Mouse (Mus musculus): Measurements from ENCODE around the gene Arhgef12. TPM values are rescaled to one million over a fixed set of nuclear protein-coding genes. Genes with fewer than 3 reads are reported as not detected.
"Not testable (repeated sequence)": the region's sequence is repeated elsewhere in the genome, so short reads cannot be mapped to it uniquely, and the experiment has no call there.

Arhgef12 gene
- total RNA-seq (2015; ENCODE audit: low replicate concordance) (139 and 161 TPM in 2 replicates), total RNA-seq (2017; ENCODE audit: low replicate concordance) (204 and 206 TPM in 2 replicates)

DNA sequence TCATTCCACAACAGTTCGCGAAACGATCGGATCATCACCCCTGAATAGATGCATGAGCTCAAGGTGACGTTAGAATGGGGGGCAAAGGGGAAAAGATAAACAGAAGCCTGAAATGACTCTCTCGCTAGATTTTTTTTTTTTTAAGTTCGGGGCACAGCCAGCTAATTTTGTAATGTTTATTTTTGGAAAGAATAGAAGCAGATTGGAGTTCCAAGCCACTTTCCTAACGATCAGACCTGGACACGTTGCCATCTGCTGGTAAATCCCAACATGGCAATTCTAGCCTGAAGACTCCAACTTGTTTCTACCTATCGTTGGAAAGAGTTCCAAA, at the start of gene Arhgef12:
Arhgef12 (minus strand) TSS at position 53 of the 331 bp plus-strand sequence.
- ATAC-seq (replicated peaks; ENCODE audit: low FRiP score, poor library complexity, severe bottlenecking): no peak

DNA sequence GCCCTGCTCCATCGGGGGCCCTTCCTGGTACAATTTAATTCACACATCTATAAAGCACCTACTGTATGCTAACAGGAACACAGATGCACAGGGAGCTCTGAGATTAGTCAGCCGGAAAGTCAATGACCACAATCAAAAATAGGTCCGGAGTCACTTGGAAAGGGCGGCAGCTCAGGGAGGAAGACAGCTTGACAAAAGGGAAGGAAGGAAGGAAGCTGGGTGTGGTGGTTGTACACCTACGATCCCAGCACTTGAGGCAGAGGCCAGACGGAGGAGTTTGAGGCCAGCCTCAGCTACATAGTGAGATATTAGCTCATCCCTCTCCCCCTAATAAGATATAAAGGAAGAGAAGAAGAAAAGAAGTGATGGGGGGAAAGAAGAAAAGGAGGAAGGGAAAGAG, 48.9 kb upstream of the Arhgef12 start:
- no peak for ATAC-seq (replicated peaks; ENCODE audit: low FRiP score, poor library complexity, severe bottlenecking)

DNA sequence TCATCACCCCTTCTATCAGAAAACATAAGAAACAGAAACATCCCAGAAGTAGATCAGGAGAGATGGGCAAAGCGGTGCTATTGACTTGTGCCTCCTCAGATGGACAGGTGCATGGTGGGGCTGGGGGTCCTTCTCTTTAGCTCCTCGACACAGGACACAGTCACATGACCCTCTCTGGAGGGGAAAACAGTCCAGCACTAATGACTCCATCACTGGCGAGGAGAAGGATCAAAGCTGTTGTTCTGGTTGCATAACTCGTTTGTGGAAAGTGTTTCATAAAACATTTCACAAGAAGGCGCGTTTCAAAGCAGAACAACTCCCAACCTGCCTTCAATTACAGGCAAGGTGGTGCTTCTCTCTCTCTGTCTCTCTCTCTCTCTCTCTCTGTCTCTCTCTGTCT, 44.7 kb upstream of the Arhgef12 start:
- ATAC-seq (replicated peaks; ENCODE audit: low FRiP score, poor library complexity, severe bottlenecking): no peak

DNA sequence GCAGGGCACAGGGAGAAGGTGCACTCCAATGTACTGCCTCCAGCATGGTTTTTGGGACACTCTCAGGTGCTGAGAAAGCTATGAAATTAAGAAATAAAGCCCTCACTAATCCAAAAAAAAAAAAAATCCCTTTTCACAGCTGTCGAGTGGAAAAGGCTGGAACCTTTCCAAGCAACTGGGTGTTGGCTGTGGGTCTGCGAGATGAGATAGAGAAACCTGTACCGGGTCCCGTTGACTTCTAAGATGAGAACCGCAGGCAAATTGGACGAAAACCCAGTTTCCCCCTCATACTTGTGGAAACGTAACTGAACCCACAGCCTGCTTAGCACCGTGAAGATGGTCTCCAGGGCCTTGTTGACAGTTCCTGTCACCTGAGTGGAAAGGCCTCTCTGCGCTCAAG, 43.9 kb upstream of the Arhgef12 start:
- ATAC-seq (replicated peaks; ENCODE audit: low FRiP score, poor library complexity, severe bottlenecking): no peak

DNA sequence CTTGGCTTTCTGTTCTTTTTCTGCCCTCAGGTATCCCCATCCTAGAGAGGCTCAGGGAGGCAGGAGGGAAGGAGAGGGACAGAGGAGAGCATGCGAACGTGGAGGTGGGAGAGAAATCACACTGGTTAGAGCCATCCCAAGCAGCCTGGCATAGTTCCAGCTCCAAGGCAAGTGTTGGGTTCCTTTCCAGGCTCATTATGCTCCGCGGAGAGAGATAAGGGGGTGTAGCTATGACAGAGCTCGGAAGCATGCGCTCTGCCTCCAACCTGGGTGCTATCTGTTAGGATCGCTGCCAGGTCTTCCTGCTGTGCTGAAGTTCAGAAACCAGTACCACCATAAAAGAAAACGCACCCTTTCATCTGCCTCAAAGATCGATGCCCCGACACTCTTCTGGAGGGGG, 43.0 kb upstream of the Arhgef12 start:
- 0 out of 2 replicates have a peak, but pooled peaks have one; percentile 51 for ATAC-seq (replicated peaks; ENCODE audit: low FRiP score, poor library complexity, severe bottlenecking)

DNA sequence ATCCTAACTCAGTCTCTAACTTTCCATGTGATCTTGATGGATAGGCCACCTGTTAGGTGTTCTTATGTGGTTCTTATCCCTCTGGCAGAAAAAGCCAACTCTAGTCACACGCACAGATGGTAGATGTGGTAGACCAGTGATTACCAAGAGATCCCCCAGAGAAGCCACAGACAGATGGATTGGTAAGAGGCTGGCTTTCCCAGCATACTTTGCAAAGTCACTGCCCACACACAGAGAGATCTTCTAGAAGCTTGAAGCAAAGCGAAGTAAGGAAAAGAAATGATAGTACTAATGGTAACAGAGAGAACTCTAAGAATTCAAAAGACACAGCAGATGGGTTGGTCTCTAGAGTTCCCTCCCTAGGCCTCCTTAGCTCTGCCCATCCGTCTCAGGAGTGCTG, 42.5 kb upstream of the Arhgef12 start:
- ATAC-seq (replicated peaks; ENCODE audit: low FRiP score, poor library complexity, severe bottlenecking): no peak

DNA sequence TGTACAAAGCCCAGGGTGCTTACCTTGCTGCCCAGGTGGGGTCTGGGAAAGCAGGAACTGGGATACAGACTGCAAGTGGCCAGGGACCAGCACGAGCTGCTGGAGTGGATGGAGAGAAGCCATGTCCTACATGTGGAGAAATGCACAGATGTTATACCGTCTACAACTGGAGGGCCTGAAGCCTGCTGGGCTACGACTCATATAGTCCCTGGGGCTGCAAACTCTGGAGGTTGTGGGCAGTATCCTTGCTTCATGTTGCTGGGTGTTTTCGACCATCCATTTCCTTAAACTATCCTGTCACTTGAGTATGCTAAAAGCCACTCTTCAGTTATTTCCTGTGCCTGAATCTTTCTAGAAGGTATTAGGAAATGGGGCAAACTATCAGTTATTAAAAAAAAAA, 38.2 kb upstream of the Arhgef12 start:
- ATAC-seq (replicated peaks; ENCODE audit: low FRiP score, poor library complexity, severe bottlenecking): no peak

DNA sequence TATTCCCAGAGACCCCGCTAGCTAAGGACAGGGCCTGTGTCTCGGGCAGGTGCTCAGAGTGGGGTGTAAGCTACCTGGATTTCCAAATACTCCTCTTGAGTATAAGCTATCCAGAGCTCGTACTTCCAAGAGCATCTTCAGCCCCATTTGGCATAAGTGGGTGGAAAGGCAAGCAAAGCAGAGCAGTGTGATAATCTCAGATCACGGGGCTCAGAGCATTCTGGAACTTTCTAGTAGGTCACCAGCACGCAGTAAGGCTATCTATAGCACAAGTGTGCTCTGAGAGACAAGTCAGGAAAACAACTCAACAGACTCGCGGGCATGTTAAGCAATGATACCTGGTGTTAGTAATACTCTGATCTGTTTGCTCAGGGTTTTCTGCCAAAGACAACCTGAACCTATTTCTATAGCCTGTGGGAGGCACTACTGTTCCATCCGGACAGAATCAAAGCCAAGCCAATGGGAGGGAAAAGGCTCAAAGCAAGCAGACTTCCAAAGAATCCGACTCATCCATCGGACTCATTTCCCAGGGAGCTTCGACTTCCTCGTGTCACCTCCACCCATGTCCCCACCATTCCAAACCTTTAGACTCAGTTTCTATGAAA, 37.3 kb upstream of the Arhgef12 start:
- ATAC-seq (replicated peaks; ENCODE audit: low FRiP score, poor library complexity, severe bottlenecking): no peak

DNA sequence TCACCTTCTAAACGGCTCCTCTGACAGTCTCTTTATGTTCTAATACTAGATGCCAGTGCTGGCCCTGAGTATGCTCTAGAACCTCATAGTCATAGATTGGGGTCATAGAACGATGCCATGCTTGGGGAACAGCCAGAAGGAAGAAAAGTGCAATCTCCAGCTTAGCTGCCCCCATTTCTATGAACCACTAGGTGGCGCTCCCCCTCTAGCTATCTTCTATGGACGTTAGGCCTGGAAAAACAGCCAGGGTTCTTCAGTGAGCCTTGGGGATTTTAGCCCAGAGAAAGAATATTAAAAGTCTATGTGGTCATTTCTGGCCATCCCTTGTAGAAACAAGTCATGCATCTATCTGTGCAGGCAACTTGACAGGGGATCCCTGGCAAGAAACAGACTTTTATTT, 34.8 kb upstream of the Arhgef12 start:
- ATAC-seq (replicated peaks; ENCODE audit: low FRiP score, poor library complexity, severe bottlenecking): peak; percentile 74

DNA sequence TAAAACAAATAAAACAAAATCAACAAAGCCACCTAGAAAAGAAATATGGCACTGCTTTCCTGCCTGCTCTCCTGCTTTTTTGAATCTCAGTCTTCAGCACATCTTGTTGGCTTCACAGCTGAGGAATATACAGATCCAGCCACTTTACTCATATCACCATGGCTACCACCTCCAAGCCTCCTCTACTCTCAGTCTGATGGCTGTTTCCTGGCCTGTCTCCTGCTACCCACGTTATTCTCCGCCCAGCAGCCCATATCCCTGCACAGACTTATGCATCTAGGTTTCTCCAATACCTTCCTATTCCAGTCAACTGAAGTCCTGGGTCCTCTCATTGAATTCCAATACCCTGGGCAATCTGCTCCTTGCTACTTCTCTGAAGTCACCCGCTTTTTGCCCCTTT, 26.5 kb upstream of the Arhgef12 start:
- no peak for ATAC-seq (replicated peaks; ENCODE audit: low FRiP score, poor library complexity, severe bottlenecking)

DNA sequence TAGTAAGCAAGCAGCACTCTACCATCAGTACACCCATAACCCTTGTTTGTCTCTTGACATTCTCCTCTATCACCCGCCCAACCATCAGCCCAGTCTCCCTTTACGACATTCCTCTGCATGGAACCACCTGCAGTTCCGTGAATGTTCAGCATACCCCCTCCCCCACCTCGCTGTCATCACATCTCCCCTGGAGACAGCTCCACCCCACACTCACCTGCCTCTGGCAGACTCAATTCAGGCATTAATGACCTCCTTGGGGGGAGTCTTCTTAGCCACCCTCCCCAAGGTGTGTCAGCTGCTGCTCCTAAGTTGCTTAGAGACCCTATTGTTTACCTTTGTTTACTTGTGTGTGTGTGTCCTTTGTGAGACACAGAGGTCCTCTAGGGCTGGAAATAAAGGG, 25.3 kb upstream of the Arhgef12 start:
- no peak for ATAC-seq (replicated peaks; ENCODE audit: low FRiP score, poor library complexity, severe bottlenecking)

DNA sequence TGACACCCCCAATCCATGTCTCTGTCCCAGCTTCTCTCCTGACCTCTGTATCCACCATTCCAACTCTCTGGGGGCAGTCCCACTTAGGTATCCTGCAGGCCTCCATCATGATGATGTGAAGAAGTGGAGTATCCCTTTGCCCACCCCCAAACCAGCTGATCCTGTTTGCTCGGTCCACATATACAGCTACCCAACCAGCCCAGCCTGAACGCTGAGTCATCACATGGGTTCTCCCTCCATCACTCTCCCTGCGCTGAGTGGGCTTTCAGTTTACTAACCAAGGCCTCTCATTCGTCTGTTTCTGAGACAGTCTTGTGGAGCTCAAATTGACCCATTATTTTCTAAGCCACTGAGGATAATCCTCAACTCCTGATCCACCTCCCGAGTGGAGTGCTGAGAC, 24.9 kb upstream of the Arhgef12 start:
- no peak for ATAC-seq (replicated peaks; ENCODE audit: low FRiP score, poor library complexity, severe bottlenecking)

DNA sequence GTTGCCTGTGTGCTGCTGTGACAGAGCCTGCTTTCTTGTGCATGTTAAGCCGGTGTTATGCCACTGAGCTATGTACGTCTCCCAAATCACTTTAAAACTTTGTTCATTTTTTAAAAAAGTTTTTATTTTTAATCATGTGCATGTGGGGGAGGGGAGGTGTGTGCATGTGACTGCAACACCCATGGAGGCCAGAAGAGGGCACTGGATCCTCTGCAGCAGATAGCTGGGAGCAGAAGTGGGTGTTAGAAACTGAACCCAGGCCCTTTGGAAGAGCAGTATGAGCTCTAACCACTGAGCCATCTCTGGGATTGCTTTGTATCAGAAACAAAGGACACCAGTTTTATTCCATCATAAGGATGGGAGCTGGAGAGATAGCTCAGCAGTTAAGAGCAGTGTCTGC, 23.6 kb upstream of the Arhgef12 start:
- ATAC-seq (replicated peaks; ENCODE audit: low FRiP score, poor library complexity, severe bottlenecking): 0 out of 2 replicates have a peak, but pooled peaks have one; percentile 48

DNA sequence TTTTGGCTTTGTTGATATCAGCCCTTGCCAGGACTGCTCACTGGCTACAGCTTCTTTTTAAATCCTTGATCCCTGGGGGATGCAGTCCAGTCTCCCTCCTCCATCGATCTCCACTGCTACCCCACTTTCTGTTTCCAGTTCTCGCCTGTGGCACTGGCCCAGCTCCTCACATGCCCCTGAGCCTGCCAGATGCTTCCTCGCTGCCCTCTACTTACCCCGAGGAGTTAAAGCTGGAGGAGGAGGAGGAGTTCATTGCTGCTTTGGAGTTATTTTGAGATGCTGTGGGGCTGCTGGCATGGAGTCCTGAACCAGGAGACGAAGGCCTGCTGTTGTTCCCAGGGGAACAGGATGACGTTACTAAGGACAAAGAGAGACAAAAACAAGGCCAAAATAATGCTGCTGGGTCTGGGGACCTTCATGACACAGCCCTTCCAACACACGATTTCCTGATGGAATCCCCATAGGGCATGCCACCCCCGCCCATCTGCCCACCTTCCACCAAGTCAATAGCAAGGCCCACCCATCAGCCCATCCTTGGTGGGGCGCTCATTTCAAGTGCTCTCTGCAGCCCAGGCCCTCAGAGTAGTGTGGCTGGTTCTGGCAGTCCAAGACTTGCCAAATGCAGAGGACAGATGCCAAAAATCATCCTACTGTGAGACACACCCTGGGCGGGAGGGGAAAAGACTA, 20.2 kb upstream of the Arhgef12 start:
- ATAC-seq (replicated peaks; ENCODE audit: low FRiP score, poor library complexity, severe bottlenecking): no peak

DNA sequence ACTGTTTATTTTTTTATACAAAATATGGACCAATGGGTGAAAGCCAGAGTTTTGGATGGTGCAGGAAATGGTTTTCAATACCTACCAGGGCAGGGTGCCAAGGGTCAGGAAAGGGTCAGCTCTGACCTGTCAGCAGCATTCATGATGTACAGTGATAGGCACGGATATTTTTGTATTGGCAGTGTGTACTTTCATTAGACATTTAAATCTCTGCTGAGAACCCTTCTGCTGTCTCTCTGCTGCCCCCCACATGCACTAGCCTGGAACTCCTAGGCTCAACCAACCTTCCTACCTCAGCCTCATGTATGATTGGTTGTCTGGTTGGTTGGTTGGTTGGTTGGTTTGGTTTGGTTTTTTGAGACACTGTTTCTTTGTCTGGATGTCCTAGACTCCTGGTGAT, 15.3 kb upstream of the Arhgef12 start:
- no peak for ATAC-seq (replicated peaks; ENCODE audit: low FRiP score, poor library complexity, severe bottlenecking)

DNA sequence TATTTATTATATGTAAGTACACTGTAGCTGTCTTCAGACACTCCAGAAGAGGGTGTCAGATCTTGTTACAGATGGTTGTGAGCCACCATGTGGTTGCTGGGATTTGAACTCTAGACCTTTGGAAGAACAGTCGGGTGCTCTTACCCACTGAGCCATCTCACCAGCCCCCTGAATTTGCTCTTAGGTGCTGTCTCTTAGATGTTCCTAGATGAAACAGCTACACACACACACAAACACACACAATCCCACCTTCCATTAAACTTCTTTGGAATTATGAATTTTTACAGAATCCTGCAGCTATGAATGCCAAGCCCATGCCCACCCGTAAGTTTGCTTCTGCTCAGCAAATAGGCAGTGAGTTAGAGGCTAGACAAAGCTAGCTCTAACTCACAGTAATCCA, 14.9 kb upstream of the Arhgef12 start:
- not testable (repeated sequence) for ATAC-seq (replicated peaks; ENCODE audit: low FRiP score, poor library complexity, severe bottlenecking)

DNA sequence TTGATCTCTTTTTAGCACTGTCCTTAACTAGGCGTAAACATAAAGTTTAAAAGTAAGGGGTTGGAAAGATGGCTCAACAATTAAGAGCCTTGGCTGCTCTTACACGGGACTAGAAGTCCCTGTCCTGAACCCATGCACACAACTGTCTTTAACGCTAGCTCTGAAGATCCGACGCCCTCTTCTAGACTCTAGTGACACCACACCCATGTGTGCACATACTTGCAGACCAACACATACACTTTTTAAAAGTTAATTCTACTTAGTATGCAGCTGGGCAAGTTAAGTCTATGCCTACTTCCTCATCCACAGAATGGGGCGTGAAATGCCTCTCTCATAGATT, 9.9 kb upstream of the Arhgef12 start:
- ATAC-seq (replicated peaks; ENCODE audit: low FRiP score, poor library complexity, severe bottlenecking): peak; percentile 57; the same call in 1 of the 2 replicates

DNA sequence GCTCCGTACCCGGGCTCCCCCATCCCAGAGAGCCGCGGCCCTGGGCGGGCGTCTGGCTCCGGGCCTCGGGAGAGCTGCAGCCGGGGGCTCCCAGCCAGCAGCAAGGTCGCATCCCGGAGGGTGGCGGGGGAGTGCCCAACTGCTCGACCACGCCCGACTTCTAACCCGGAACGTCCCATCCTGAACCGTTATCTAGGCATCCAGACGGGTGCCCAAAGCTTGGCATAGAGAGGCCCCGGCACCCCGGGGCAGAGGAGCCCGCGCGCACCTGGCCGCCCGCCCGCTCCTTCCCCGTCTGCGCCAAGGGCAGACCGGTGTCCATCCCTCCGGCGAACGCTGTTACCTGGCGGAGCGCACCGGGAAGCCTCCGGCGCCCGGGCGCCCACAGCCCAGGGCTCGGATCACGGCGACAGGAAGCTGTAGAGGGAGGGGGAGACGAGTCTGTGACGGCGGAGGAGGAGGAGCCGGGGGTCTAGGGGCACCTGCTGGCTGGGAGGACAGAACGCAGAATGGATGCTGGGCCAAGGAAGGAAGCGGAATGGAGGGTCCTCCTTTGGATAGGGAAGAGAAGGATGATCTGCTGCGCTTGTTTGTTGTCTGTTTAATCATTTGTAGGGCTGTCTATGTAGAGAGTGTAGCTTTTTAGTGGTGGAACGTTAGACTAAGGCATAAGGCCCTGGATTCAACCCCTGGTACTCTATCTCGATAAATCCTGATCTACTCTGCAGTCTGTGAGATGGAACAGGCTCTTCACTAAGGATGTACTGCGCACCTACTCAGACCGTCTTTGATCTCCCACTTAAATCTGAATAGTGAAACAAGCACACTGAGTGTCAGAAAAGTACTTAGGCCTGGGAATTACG, 9.3 kb upstream of the Arhgef12 start, which contains the start of gene Tmem136:
Tmem136 (minus strand) TSS at position 437 of the 863 bp plus-strand sequence.
- peak; percentile 96 for ATAC-seq (replicated peaks; ENCODE audit: low FRiP score, poor library complexity, severe bottlenecking)

DNA sequence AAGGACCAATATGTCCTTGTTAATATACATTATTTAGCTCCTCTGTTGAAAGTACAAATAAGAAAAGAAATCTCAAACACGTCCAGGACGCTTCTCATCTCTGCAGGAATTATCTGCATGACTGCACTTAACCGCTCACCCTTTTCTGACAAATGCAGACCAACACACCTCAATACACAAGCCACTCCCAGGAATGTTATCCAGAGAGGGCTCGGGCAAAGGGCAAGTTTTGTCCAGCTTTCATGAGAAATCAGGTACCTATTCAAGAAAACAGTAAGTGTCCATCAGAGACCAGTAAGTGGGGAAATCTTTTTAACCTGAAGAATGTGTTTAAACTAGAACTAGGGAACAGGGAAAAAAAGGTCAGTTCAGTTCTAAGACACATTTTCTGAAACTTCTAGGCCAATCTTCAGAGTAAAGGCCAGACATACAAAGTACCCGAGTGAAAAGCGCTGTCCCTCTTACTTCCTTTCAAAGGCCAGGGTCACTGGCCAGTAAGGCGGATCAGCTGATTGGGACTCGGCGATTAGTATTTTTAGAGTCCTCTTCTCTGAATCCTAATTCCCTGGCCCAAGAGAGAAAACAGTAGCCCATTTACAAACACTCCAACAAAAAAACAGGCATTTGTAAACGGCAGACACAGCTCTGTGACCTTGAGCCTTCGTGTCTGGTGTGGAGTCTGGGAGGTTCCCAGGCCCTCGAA, 8.5 kb upstream of the Arhgef12 start:
- ATAC-seq (replicated peaks; ENCODE audit: low FRiP score, poor library complexity, severe bottlenecking): peak; percentile 22; the same call in 1 of the 2 replicates

DNA sequence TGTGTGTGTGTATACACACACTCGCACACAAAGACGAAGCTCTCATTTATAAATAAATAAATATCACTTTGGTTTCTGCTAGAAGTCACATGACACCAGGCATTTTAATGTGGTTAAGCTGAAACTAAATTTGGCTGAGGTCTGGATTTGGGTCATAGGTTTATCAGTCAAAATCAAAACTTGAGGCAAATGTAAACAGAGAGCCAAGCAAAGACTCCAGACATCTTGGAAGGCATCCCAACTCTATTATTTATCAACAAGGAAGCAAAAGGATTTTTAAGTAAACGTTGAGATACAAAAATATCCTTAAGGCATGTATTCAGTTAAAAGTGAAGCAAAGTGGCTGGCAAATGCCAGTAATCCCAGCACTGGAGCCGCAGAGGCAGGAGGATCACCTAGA, 7.8 kb upstream of the Arhgef12 start:
- no peak for ATAC-seq (replicated peaks; ENCODE audit: low FRiP score, poor library complexity, severe bottlenecking)

Data from erythroid progenitor cell, adult 5-6 weeks (primary cell).